Mouse (Mus musculus) ZHBTc4 (cell line): ENCODE data around the gene Erbb4.

Source experiments
- DNase-seq: peaks from one replicate; pipeline ENCODE4 v3.0.0-alpha.2; 2011; ENCODE audit warnings: low read depth, low spot score

The Erbb4 gene

DNA sequence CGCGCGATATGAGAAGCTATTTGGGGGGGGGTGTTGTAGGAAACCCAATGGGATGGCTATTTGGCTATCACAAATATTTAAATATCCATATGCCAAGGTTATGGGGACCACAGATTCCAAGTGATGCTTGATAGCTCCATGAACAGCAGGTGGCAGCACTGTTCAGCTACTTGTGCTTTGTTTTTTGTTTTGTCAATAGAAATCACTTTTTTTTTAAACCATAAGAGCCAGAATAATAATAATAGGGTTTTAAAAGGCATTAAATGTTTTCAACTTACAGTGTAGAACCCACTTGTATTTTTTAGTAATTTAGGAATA is 1001.4 kb downstream of the Erbb4 start:
- peak; percentile 19 for DNase-seq

DNA sequence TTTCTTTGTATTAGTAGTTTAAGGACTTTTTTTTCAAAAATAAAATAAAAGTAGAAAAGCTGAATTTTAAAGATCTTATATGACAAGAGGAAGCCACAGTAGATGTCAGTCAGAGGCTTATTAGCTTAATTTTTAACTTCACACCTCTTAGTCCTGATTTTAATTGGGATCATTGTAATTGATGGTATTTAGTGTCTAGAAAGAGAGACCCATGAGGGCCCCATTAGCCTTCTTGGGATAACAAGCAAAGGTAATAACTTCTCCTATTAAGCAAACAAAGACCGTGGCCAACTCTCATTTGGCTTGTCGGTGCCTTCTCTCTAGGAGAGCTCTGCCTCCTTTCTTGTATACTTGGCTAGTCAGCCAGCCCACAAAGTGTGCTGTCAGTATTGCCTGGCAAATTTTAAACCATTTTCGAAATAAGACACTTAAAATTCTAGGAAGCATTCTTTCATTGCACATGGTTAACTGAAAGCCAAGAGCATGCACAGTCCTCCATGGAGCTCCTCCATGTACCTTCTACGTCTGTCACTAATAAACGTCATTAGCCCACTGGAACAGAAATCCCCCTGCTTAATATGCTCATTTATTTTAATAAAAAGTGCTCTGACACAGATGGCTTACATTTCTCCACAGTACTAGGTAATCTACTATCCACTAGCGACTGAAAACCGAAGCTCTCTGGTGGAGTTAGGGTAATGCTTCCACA is 1001.9 kb downstream of the Erbb4 start:
- DNase-seq, result no peak

DNA sequence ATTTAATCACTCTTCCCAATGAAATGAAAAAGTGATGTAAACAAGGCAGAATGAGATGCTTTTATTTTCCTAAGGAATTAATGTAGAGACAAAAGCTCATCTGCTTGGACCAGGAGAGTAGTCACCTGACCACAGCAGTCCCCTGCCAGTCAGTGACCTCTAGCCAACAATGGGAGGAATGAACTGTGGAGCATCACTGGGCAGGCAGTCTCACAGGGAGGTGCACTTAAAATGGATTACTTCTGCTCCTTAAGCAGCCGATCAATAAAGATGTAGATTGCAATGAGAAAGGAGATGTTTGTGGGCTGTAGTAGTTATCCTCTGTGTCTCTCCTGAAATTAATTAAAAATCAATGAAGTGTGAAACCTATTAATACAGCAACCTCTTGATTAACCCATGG is 1018.2 kb downstream of the Erbb4 start:
- DNase-seq, result no peak

DNA sequence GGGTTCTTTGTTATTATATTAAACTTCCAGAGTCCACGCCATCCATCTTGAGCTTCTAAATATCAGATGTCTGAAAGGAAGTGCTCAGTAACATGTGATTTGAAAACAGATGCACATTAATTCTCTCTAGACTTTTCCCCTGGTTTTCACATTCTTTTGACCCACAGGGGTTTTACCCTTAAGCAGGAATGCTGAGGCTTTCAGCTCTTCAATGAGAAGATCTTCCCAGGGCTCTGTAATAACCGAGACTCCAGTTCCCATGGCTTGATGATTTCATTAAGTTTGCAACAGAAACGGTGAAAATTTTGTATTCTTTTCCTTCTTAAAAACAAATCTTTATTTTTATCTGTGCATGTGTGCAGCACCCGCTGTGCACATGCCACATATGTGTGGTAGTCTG is 1051.4 kb downstream of the Erbb4 start:
- DNase-seq, result no peak

DNA sequence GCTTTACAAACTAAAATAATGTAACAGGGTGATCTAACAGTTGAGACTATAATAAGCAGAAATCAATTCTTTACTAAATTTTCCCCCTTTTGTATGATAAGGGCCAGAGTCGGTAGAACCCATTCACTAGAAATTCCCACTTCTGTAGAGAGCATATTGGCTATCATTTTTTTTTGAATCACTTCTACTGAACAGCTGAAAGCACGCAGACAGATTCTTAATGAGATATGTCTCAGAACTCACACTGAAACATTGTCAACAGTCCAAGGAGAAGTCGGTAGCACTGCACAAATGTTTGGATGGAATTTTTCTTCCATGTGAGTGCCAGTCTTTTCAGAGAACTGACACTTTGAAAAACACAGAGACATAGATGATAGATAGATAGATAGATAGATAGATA is 1053.1 kb downstream of the Erbb4 start:
- no peak for DNase-seq

DNA sequence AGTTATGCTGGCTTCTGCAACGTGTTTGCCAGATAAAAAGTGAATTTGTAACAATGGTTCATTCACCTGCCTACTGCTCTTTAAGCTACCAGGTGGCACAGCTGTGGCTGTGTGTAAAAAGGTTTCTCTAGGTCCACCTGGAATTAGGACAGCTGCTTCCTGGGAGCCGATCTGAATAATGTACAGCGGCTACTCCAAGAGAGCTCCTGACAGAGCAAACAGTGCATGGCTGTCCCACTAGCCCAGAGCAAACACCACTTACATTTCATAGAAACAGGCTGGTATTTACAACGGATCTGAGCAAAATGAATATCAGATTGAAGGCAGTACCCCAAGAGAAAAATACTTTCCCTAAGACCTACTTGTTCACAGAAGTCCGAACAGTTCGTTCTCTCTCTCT is 1058.0 kb downstream of the Erbb4 start:
- DNase-seq, result no peak

DNA sequence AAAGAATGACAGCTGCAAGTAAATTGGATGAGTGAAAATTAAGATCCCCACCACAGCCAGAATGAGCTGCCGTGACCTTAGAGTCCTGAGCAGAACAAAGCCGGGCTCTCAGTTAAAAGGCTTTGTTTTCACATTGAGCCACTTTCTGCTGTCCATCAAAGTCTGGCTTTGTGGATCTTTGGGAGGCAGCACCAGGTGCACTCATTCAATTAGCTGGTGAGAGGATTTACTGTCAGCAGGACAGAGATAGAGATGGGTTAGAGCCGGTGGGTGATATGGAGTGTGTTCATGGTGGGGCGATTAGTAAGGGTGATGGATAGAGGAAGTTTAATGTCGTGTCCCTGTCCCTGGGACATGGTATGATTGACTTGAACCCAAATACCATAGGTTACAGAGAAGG is 1060.7 kb downstream of the Erbb4 start:
- peak; percentile 11 for DNase-seq

DNA sequence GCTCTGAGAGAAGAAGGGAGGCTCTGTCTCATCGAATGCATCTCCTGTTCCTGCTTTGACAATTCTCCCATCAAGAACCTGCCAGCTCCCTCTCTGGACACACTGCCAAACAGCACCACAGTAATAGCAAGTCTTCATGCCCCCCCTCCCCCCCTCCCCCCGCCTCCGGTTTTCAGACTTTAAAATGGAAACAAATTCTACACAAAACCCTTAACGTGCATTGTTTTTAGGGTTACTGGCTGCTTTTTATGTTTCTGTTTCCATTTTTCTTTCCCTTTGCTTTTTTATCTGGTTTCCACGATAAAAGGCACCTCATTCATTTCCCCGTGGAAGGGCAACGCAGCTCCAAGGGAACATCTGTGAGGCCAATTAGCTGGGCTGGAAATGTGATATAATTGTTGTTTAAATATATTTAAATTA is 1061.3 kb downstream of the Erbb4 start:
- DNase-seq, result no peak

DNA sequence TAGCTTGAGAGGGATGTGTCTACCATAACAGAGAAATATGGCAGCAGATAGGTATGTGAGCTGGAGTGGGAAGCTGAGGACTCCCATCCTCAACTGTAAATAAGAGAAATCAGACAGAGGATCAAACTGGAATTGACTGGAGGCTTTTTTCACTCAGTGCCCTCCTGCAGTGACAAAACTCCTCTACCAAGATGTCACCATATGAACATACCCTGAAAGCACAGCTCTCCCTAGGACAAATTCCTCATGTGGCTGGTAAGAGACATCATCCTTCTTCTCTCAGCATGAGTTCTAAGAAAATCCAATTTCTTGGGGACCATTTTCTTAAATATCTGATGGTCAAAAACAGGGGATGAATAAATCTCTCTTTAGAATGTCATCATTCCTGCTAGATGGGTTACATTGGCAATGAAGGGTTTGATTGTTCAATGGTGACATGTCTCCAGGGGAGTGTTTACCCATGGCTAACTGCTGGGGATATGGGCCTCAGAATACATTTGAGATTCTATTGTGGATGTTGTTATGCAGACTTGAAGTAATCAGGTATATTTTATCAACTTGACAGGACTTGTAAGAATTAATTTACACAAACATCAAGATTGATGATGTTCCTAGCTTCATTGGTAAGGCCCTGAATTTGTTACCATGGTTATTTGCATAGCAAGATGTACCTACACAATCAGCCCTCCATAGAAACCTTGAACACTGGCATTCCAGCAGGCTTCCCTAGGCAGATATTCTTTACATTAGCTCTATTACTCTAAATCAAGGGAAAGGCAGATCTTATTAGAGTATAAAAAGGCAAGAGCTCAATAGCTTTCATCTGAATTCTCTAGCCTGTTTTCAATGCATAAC is 1083.5 kb downstream of the Erbb4 start:
- no peak for DNase-seq

DNA sequence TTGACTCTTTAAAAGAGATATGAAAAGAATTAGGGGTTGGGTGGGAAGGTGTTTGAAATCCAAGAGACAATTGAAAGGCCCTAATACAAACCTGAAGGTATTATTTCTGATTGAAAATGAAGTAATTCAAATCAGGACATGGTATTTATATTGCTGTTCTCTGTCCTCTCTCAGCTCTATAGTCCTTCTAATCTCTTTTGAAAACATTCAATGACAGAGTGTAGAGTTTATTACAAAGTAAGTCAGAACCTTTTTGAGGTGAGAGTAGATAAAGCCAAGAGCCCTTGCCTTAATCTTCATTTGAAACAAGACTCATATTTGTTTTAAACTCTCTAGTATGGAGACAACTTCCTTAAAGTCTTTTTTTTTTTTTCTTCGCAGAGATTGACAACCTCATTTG is 1087.8 kb downstream of the Erbb4 start:
- no peak for DNase-seq

DNA sequence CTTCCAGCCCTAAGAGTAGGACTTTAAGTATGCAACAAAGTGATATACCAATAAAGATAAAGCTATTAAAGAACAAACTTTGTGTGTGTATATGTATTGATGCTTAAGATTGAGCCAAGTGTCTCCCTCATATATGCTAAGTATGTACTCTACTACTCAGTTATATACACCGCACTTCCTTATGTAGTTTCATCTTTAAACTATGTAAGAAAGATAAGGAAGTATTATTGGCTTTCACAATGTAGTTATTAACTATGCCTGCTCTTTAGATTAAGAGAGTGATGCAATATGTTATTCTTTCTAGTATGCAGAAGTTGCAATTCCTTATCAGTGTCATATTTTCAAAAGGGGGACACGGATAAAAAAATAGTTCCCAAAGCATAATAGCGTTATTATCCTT is 1088.2 kb downstream of the Erbb4 start:
- no peak for DNase-seq
